ENCODE assay signal across 8 mouse cellular contexts in the genomic region with DNA sequence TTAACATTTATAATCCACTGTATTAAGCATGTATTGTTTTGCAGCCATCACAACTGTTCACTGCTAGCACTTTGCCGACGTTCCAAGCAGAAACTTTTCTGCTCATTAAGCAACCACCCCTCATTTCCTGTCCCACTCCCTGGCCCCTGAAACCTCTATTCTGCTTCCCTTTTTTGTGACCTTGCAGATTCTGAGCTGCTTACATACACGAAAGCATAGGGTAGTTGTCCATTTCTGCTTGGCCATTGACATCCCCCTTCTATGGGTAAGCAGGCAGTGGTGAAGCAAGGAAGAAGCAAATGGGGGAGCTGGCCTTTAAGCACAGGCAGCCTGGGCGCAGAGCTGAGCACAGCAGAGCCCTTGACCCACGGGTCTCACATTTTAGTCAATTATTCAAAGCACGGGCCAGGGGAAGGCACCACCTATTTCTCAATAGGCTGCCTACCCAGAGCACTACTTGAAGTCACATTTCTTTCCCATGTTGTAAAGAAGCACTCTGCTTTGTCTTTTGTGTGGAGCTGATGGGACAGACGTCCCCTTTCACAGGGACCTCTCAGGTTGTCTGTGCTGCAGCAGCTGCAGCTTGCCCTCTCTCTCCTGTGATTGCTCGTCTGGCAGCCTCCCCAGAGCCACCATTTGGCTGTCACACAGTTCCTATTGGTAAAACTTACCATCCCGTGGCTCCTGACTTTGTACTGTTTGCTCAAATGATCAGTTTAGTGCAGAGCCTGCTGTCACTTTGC. TPM values are rescaled to one million over a fixed set of nuclear protein-coding genes. Genes with fewer than 3 reads are reported as not detected.
A peak's percentile ranks its signal among the peaks of the same experiment; 100 is the strongest.
DNase-seq lines count a peak whose midpoint lies in the region; ATAC-seq lines count a peak whose summit lies in the region.

No protein-coding gene starts in this region.

- 15% methylated on average over 9 of the region's 9 CpGs for WGBS in lung, embryonic 16.5 days
- WGBS in liver, embryonic 15.5 days (ENCODE audit: insufficient replicate concordance): 8% methylated on average over 9 of the region's 9 CpGs

- H3K9ac ChIP-seq in lung, embryonic 16.5 days (ENCODE audit: low read length): no peak overlapping the region
- no peak overlapping the region for H3K9ac ChIP-seq in liver, embryonic 15.5 days

- peak; percentile 62 for ATAC-seq in lung, embryonic 16.5 days (ENCODE audit: low read depth)
- ATAC-seq in common myeloid progenitor, adult 5-6 weeks (replicated peaks; ENCODE audit: low read depth, poor library complexity, severe bottlenecking): peak; percentile 97
- peak; percentile 79 for ATAC-seq in liver, embryonic 15.5 days (ENCODE audit: insufficient read depth)
- ATAC-seq in frontal cortex, adult (ENCODE audit: low TSS enrichment): no peak

- H3K4me2 ChIP-seq in lung, embryonic 16.5 days (ENCODE audit: low read depth, low read length): no peak overlapping the region
- H3K4me2 ChIP-seq in liver, embryonic 15.5 days: peak overlapping the region; percentile 35

- no peak overlapping the region for H3K4me3 ChIP-seq in lung, embryonic 16.5 days (ENCODE audit: low read length)
- no peak overlapping the region for H3K4me3 ChIP-seq in liver, embryonic 15.5 days (replicated peaks)

- no peaks in the 10 kb centered on the region for H3K9me3 ChIP-seq in lung, embryonic 16.5 days (ENCODE audit: control insufficient read depth, low read length)
- no peaks in the 10 kb centered on the region for H3K9me3 ChIP-seq in liver, embryonic 15.5 days (replicated peaks)

- no peak overlapping the region for H3K27ac ChIP-seq in lung, embryonic 16.5 days (ENCODE audit: low read length)
- peak overlapping the region; percentile 59 for H3K27ac ChIP-seq in liver, embryonic 15.5 days (replicated peaks)

- H3K4me1 ChIP-seq in lung, embryonic 16.5 days (replicated peaks; ENCODE audit: control insufficient read depth, insufficient read depth, low read length): peaks cover 8% of the 10 kb centered on the region; the same call in 1 of the 2 replicates
- H3K4me1 ChIP-seq in liver, embryonic 15.5 days (replicated peaks): peaks cover 9% of the 10 kb centered on the region; the same call in 1 of the 2 replicates

- intact Hi-C loops in left cerebral cortex, postnatal 25 days (cut with DNase I): no loop called here

- no peak for DNase-seq in lung, postnatal 14 days
- peak; percentile 29 for DNase-seq in retina, postnatal 1 day
- DNase-seq in left cerebral cortex, adult 11 months (ENCODE audit: low spot score): no peak
- no peak for DNase-seq in left cerebral cortex, postnatal 25 days (ENCODE audit: low spot score in 2 of 2)

- H3K27me3 ChIP-seq in lung, embryonic 16.5 days (ENCODE audit: control insufficient read depth, insufficient read depth, low read depth, low read length): no peaks in the 10 kb centered on the region
- no peaks in the 10 kb centered on the region for H3K27me3 ChIP-seq in liver, embryonic 15.5 days

- no peaks in the 10 kb centered on the region for H3K36me3 ChIP-seq in lung, embryonic 16.5 days (ENCODE audit: control insufficient read depth, insufficient read depth, low read length)
- no peaks in the 10 kb centered on the region for H3K36me3 ChIP-seq in liver, embryonic 15.5 days (replicated peaks)

RNA-seq across cellular contexts. Expression of gene Gm33543, which starts 25.1 kb away (rescaled TPM):
- not detected in 2 replicates for polyA plus RNA-seq in lung, embryonic 16.5 days (2015; fragmentation: Nextera tagmentation; extraction: Ambion mirVana)
- not detected in 2 replicates for total RNA-seq in common myeloid progenitor, adult 5-6 weeks (2017)
- 0.12 and 0.13 TPM in 2 replicates for polyA plus RNA-seq in liver, embryonic 15.5 days (2015; fragmentation: Nextera tagmentation; extraction: Ambion mirVana)
- not detected for total RNA-seq in left cerebral cortex, postnatal 25 days (2021)
